Mouse (Mus musculus) heart, embryonic 15.5 days (tissue): ENCODE measurements around the gene Rreb1. TPM values are rescaled to one million over a fixed set of nuclear protein-coding genes. Genes with fewer than 3 reads are reported as not detected.

ENCODE experiments used
- ATAC-seq: fragments of 200-750 bp; cut with Nextera tagmentation; replicated peaks from 2 replicates; pipeline ENCODE4 v1.8.0; 2017; ENCODE audit warnings: low read depth, moderate TSS enrichment; ENCODE audit not compliant: insufficient number of reproducible peaks, insufficient read depth, low FRiP score
- H3K27ac ChIP-seq: fragments of 300-500 bp; sonication (generic); 2 replicates; pipeline ENCODE4 v1.5.1; 2015; ENCODE audit warnings: mild to moderate bottlenecking, inconsistent platforms
- H3K27me3 ChIP-seq: fragments of 300-500 bp; sonication (generic); 2 replicates; pipeline ENCODE4 v1.6.1; 2015; ENCODE audit warnings: inconsistent platforms
- H3K36me3 ChIP-seq: fragments of 300-500 bp; sonication (generic); 2 replicates; pipeline ENCODE4 v1.6.1; 2015; ENCODE audit warnings: mild to moderate bottlenecking, inconsistent platforms
- H3K4me1 ChIP-seq: fragments of 300-500 bp; sonication (generic); replicated peaks from 2 replicates; pipeline ENCODE4 v1.6.1; 2015; ENCODE audit warnings: inconsistent platforms
- H3K4me2 ChIP-seq: fragments of 300-500 bp; sonication (generic); 2 replicates; pipeline ENCODE4 v1.6.1; 2015; ENCODE audit warnings: inconsistent platforms, mild to moderate bottlenecking, moderate library complexity
- H3K4me3 ChIP-seq: fragments of 300-500 bp; sonication (generic); 2 replicates; pipeline ENCODE4 v1.5.1; 2015; ENCODE audit warnings: mild to moderate bottlenecking, inconsistent platforms
- H3K9ac ChIP-seq: fragments of 300-500 bp; sonication (generic); 2 replicates; pipeline ENCODE4 v1.6.1; 2015; ENCODE audit warnings: mild to moderate bottlenecking, inconsistent platforms
- H3K9me3 ChIP-seq: fragments of 300-500 bp; sonication (generic); replicated peaks from 2 replicates; pipeline ENCODE4 v1.6.1; 2016; ENCODE audit warnings: inconsistent platforms
- WGBS: fragments of 180-500 bp; shearing (Covaris S2); methylation state at CpG from one replicate; pipeline ENCODE4 v1.1.7; 2015; ENCODE audit warnings: mixed read lengths; 5-methylcytosine and 5-hydroxymethylcytosine counted together
- polyA plus RNA-seq: library from polyadenylated mRNA; unstranded; fragments of >200 nt; fragmentation: Nextera tagmentation; extraction: Ambion mirVana; gene quantifications from 2 replicates; pipeline ENCODE4 v1.2.1, GENCODE M21; 2015

The Rreb1 gene
- polyA plus RNA-seq, 1 experiment from 2014 or later = 9.7 TPM

GRCm38 (mm10) chr13:37866846-37867245 is 88.6 kb downstream of the Rreb1 start:
- 0 out of 2 replicates have a peak, but pooled peaks have one; percentile 52 for ATAC-seq
- Histone ChIP-seq H3K9me3 (no peaks in the 10 kb centered on the region), H3K27me3 (no peaks in the 10 kb centered on the region), H3K4me2 (no peak overlapping the region), H3K27ac (peak overlapping the region; percentile 56; the same call in 1 of the 2 replicates), H3K4me1 (peaks cover 51% of the 10 kb centered on the region), H3K9ac (no peak overlapping the region), H3K36me3 (no peaks in the 10 kb centered on the region), H3K4me3 (no peak overlapping the region)
- WGBS = 40% methylated on average over 3 of the region's 3 CpGs

- H3K27ac ChIP-seq = no peak overlapping the region; the same call in 1 of the 2 replicates
- WGBS = 75% methylated on average over 12 of the region's 12 CpGs
- H3K36me3 ChIP-seq = no peaks in the 10 kb centered on the region
- H3K4me3 ChIP-seq = no peak overlapping the region
- no peak overlapping the region for H3K9ac ChIP-seq
- no peak for ATAC-seq
- H3K9me3 ChIP-seq = no peaks in the 10 kb centered on the region
- H3K4me2 ChIP-seq = no peak overlapping the region
- peaks cover 54% of the 10 kb centered on the region for H3K4me1 ChIP-seq
- no peaks in the 10 kb centered on the region for H3K27me3 ChIP-seq
These were observed 92.1 kb downstream of the Rreb1 start for GRCm38 (mm10) chr13:37870118-37870908.

- WGBS = 89% methylated on average over 2 of the region's 2 CpGs
- Histone ChIP-seq H3K4me3 (no peak overlapping the region), H3K4me1 (peaks cover 49% of the 10 kb centered on the region), H3K4me2 (no peak overlapping the region), H3K27me3 (no peaks in the 10 kb centered on the region), H3K27ac (0 out of 2 replicates have a peak overlapping the region, but pooled peaks have one; percentile 31), H3K36me3 (no peaks in the 10 kb centered on the region), H3K9me3 (no peaks in the 10 kb centered on the region), H3K9ac (no peak overlapping the region)
- ATAC-seq = no peak
These were observed 94.1 kb downstream of the Rreb1 start for GRCm38 (mm10) chr13:37872142-37872835.

DNA sequence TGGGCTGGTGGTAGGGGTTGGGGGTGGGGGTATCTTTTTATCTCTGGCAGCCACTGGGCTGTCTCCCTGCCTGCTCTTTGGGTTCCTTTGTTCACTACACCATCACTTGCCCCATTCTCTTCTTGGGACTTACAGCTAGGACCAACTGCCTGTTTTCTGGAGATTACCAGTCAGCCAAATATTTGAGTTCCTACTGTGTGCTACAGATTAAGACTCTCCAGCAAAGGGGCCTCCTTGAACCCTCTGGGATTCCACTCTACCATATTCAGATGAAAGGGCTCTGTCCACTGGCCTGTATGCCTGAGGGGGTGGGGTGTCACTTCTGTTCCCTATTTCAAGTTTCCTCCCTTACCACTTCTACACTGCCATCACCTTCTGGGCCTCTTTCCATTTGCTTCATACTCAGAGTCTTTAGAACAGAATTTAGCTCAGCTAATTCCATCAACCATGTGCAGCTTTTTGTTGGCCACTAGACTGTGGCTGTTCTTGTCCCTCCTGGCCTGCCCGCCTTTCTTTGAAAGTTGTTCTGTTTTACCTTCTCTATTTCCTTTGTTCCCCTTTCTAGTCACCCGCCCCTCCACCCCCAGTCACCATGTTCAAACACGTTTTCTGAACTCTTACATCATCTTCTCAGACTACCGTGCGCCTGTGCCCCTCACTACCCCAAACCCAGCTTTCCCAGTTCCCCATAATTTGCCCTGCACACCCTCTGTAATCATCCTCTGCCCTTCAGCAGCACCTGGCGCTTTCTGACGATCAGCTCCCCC is 95.1 kb downstream of the Rreb1 start:
- Histone ChIP-seq H3K27me3 (no peaks in the 10 kb centered on the region), H3K9ac (no peak overlapping the region), H3K4me2 (no peak overlapping the region), H3K36me3 (no peaks in the 10 kb centered on the region), H3K27ac (no peak overlapping the region), H3K4me1 (peaks cover 48% of the 10 kb centered on the region), H3K9me3 (no peaks in the 10 kb centered on the region), H3K4me3 (no peak overlapping the region)
- 74% methylated on average over 7 of the region's 7 CpGs for WGBS
- ATAC-seq = no peak

DNA sequence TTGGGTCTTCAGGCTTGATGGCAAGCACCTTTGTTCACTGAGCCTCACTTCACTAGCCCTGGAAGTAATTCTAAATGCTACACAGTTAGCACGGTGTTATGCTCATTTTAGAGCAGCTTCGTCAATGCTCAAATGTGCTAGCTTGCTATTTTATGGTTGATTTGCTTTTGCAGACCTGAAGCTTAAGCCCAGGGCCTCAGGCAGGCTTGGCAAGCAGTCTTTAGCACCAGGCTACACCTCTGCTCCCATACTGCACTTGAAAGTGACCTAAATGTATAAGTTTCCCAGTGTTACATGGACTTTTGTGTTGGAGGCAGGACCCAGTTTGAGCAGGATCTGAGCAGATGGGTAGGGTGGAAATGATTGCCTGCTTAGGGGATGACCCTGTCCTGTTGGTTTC is 97.7 kb downstream of the Rreb1 start:
- H3K27me3 ChIP-seq = no peaks in the 10 kb centered on the region
- no peak overlapping the region for H3K9ac ChIP-seq
- H3K36me3 ChIP-seq = no peaks in the 10 kb centered on the region
- no peak overlapping the region for H3K4me3 ChIP-seq
- H3K4me1 ChIP-seq = peaks cover 67% of the 10 kb centered on the region
- no peak overlapping the region for H3K27ac ChIP-seq
- no peak overlapping the region for H3K4me2 ChIP-seq
- no peaks in the 10 kb centered on the region for H3K9me3 ChIP-seq
- no peak; the same call in 1 of the 2 replicates for ATAC-seq
- WGBS = 91% methylated on average over 2 of the region's 2 CpGs

GRCm38 (mm10) chr13:37876366-37876765 is 98.2 kb downstream of the Rreb1 start:
- Histone ChIP-seq H3K27ac (no peak overlapping the region), H3K9me3 (no peaks in the 10 kb centered on the region), H3K9ac (no peak overlapping the region), H3K4me2 (no peak overlapping the region), H3K36me3 (no peaks in the 10 kb centered on the region), H3K4me1 (peaks cover 71% of the 10 kb centered on the region), H3K27me3 (no peaks in the 10 kb centered on the region), H3K4me3 (no peak overlapping the region)
- no peak; the same call in 1 of the 2 replicates for ATAC-seq
- 63% methylated on average over 5 of the region's 5 CpGs for WGBS

GRCm38 (mm10) chr13:37876836-37877235 is 98.6 kb downstream of the Rreb1 start:
- Histone ChIP-seq H3K9ac (no peak overlapping the region), H3K27ac (no peak overlapping the region), H3K4me2 (no peak overlapping the region), H3K9me3 (no peaks in the 10 kb centered on the region), H3K4me1 (peaks cover 76% of the 10 kb centered on the region), H3K27me3 (no peaks in the 10 kb centered on the region), H3K36me3 (no peaks in the 10 kb centered on the region), H3K4me3 (no peak overlapping the region)
- ATAC-seq = no peak
- WGBS = 74% methylated on average over 4 of the region's 4 CpGs

DNA sequence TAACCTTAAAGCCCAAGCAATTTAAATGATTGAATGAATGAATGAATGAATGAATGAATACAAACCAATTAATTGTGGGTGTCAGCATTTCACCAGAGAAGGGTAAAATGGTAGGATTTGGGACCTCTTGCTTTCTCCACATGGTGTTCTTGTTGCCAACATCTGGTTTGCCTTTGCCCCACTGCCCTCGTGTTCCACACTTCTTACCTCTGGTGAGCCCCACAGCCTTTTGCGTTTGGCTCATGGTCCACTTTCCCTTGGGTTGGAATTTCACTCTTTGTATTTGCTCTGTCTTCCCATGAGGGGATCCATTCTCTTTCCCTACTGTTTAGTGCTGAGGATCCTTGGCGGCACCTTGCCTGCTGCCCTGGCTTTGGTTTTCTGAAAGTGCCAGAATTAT is 99.0 kb downstream of the Rreb1 start:
- Histone ChIP-seq H3K4me3 (no peak overlapping the region), H3K4me2 (no peak overlapping the region), H3K27me3 (no peaks in the 10 kb centered on the region), H3K27ac (no peak overlapping the region), H3K9ac (no peak overlapping the region), H3K4me1 (peaks cover 76% of the 10 kb centered on the region), H3K36me3 (no peaks in the 10 kb centered on the region), H3K9me3 (no peaks in the 10 kb centered on the region)
- no peak for ATAC-seq
- 76% methylated on average over 3 of the region's 3 CpGs for WGBS

- Histone ChIP-seq H3K9ac (no peak overlapping the region), H3K9me3 (no peaks in the 10 kb centered on the region), H3K4me2 (peak overlapping the region; percentile 5), H3K27me3 (no peaks in the 10 kb centered on the region), H3K4me3 (no peak overlapping the region), H3K27ac (peak overlapping the region; percentile 74), H3K4me1 (peaks cover 76% of the 10 kb centered on the region), H3K36me3 (no peaks in the 10 kb centered on the region)
- 24% methylated on average over 2 of the region's 2 CpGs for WGBS
- ATAC-seq = no peak; the same call in 1 of the 2 replicates
These were observed 100.7 kb downstream of the Rreb1 start for GRCm38 (mm10) chr13:37878918-37879331.

DNA sequence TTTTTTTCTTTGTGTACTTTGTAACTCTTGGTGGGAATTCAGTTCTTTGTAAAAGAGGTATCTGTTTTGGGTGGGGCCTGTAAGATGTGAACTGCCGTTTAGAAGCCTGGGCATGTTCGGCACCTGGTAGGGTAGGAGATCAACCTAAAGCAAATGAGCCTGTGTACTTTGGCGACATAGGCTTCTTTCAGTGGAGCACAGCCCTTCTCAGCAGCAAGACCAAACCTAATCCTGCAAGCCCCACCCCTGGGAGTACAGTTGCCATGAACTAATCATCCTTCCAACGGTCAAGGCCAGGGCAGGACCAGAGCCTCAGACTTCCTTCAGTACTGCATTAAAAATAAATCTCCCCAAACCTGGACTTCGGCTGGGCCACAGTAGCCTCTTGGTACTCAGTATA is 101.4 kb downstream of the Rreb1 start:
- Histone ChIP-seq H3K36me3 (no peaks in the 10 kb centered on the region), H3K4me3 (no peak overlapping the region), H3K9me3 (no peaks in the 10 kb centered on the region), H3K9ac (no peak overlapping the region), H3K4me2 (no peak overlapping the region), H3K27me3 (no peaks in the 10 kb centered on the region), H3K27ac (peak overlapping the region; percentile 74), H3K4me1 (peaks cover 76% of the 10 kb centered on the region)
- no peak for ATAC-seq
- WGBS = 43% methylated on average over 5 of the region's 5 CpGs

DNA sequence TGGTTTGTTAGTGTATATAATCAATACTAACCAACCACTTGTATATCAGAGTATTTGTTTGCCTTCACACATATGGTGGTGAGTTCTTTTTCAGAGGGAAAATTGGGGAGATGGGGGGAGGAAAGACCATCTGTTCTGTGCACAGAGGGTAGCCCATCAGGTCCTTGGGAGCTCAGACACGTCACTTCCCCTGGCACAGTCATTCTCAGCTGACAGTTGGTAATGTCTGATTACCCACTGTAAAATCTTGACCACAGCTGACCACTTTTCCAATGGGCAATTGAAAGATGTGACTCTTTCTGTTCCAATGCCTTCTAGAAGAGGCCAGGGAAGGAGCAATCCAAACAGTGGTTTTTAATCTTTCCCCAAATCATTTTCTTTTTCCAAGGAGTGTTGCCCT is 101.8 kb downstream of the Rreb1 start:
- no peak overlapping the region for H3K9ac ChIP-seq
- no peak for ATAC-seq
- WGBS = 45% methylated on average over 1 of the region's 1 CpGs
- peak overlapping the region; percentile 74 for H3K27ac ChIP-seq
- H3K9me3 ChIP-seq = no peaks in the 10 kb centered on the region
- no peak overlapping the region for H3K4me2 ChIP-seq
- H3K27me3 ChIP-seq = no peaks in the 10 kb centered on the region
- no peaks in the 10 kb centered on the region for H3K36me3 ChIP-seq
- no peak overlapping the region for H3K4me3 ChIP-seq
- H3K4me1 ChIP-seq = peaks cover 73% of the 10 kb centered on the region
